Mouse (Mus musculus) urinary bladder, adult 18-20 months (tissue): ENCODE results near the gene Calr4.

Source experiments
- DNase-seq, 2 experiments: peaks; one replicate each; pipeline ENCODE4 v3.0.0; 2022; ENCODE audit warnings: low spot score in 2 of 2, mixed read lengths in 2 of 2

Gene Calr4

DNA sequence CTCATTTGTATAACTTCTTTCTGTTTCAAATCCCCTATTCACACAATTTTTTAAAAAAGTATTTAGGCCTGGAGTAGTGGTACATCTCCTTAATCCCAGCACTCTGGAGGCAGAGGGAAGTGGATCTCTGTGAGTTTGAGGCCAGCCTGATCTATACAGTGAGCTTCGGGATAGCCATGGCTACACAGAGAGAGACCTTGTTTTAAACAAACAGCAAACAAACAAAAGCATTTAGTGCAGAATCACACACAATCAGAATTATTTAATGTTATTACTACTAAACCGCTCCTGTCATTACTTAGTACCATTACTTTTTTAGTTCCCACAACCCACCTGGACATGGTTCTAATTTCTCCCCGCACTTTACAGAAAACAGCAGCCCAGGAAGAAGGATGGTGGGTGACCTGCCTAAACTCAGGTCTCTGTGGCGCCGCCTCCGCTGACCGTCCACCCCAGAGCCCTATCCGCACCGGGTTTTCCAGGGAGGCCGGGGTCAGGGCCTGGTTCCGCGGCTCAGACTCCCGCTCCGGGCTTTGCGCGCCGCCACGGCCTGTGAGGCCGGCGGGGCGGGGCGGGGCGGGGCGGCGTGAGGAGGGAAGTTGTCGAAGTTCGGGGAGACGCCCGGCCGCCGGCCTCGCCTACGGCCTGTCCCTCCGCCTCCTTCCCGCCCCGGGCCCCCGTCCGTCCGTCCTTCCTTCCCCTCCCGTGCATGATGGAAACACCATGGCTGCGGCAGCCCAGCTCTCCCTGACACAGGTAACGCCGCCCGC, 45.6 kb downstream of the Calr4 start, which contains the start of gene Eps15:
Gene Eps15 (plus strand): TSS at position 580 of the 770 bp plus-strand sequence.
- DNase-seq, result peak; percentile 87 to 97

GRCm38 (mm10) chr4:109280459-109281160, 46.3 kb downstream of the Calr4 start:
- peak; percentile 9 to 58 for DNase-seq

GRCm38 (mm10) chr4:109281161-109281560, 46.9 kb downstream of the Calr4 start:
- no peak for DNase-seq

DNA sequence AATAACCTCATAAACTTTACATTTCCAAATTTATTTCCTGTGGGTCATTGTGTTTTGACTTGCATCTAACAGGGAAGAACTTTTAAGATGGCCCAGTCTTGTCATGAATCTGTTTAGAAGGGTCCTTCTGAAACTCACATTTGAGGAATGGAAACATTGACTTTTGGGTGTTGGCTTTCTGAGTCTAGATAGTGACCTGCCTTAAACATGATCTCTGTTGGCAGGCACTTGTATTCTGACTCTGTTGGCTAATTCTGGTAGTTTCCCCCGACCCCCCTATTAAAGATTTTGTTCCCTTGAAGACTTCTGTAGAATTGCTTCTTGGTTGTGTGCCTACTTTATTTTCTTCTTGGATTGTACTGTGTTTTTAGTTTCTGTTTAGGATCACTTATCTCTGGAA, 47.7 kb downstream of the Calr4 start:
- DNase-seq, result no peak

GRCm38 (mm10) chr4:109294629-109295028, 60.3 kb downstream of the Calr4 start:
- DNase-seq, result no peak

DNA sequence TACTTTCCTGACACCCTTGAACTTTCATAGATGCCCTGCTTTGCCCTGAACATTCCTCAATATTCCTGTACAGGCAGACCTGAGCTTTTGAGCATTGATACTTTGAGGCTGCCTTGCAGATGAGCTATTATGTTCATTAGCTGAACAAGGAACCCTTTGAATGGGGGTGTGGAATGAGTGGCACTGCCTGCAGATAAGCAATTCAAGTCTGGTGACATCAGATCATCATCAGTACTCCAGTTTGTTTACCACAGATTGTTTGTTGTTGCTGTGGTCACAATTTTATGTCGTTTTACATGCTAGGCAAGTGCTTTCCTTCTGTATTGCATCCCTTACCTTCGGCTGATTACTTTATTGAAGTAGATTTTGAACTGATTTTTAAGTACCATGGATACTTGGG, 62.2 kb downstream of the Calr4 start:
- no peak for DNase-seq

DNA sequence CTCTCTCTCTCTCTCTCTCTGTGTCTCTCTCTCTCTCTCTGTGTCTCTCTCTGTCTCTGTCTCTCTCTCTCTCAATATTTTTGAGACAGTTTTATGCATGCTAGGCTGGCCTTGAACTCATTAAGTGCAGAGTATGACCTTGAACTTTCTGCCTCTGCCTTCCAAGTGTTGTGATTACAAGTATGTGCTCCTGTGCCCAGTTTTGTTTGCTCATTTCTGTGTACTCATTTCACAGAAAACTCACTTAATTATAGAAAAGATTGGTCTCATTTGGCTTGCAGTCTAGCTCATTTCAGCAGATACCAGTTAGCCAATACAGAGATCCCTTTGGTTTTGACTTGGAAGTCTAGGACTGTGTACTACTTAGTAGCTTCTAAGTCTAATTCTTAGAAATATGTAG, 64.9 kb downstream of the Calr4 start:
- DNase-seq, result no peak
